Mouse (Mus musculus) intestine, embryonic 15.5 days (tissue): ENCODE data around the gene Mlst8. TPM values are rescaled to one million over a fixed set of nuclear protein-coding genes. Genes with fewer than 3 reads are reported as not detected.
"Not testable (repeated sequence)": the region's sequence is repeated elsewhere in the genome, so short reads cannot be mapped to it uniquely, and the experiment has no call there.

ENCODE experiments used
- ATAC-seq: fragments of 200-750 bp; cut with Nextera tagmentation; 2 replicates; pipeline ENCODE4 v1.8.0; 2017; ENCODE audit warnings: moderate TSS enrichment, moderate library complexity
- H3K27ac ChIP-seq: fragments of 300-500 bp; sonication (generic); 2 replicates; pipeline ENCODE4 v1.5.1; 2015; ENCODE audit warnings: mild to moderate bottlenecking, inconsistent platforms
- H3K27me3 ChIP-seq: fragments of 300-500 bp; sonication (generic); replicated peaks from 2 replicates; pipeline ENCODE4 v1.6.1; 2015; ENCODE audit warnings: inconsistent platforms
- H3K36me3 ChIP-seq: fragments of 300-500 bp; sonication (generic); 2 replicates; pipeline ENCODE4 v1.6.1; 2015; ENCODE audit warnings: inconsistent platforms
- H3K4me1 ChIP-seq: fragments of 300-500 bp; sonication (generic); replicated peaks from 2 replicates; pipeline ENCODE4 v1.6.1; 2015; ENCODE audit warnings: inconsistent platforms
- H3K4me2 ChIP-seq: fragments of 300-500 bp; sonication (generic); replicated peaks from 2 replicates; pipeline ENCODE4 v1.6.1; 2015; ENCODE audit warnings: mild to moderate bottlenecking, inconsistent platforms
- H3K4me3 ChIP-seq: fragments of 300-500 bp; sonication (generic); replicated peaks from 2 replicates; pipeline ENCODE4 v1.5.1; 2015; ENCODE audit warnings: inconsistent platforms
- H3K9ac ChIP-seq: fragments of 300-500 bp; sonication (generic); 2 replicates; pipeline ENCODE4 v1.6.1; 2015; ENCODE audit warnings: inconsistent platforms
- H3K9me3 ChIP-seq: fragments of 300-500 bp; sonication (generic); 2 replicates; pipeline ENCODE4 v1.6.1; 2016; ENCODE audit warnings: inconsistent platforms
- WGBS: fragments of 180-500 bp; shearing (Covaris S2); methylation state at CpG from one replicate; pipeline ENCODE4 v1.1.7; 2015; 5-methylcytosine and 5-hydroxymethylcytosine counted together
- polyA plus RNA-seq: library from polyadenylated mRNA; unstranded; fragments of >200 nt; fragmentation: Nextera tagmentation; extraction: Ambion mirVana; gene quantifications from 2 replicates; pipeline ENCODE4 v1.2.1, GENCODE M21; 2015

Gene Mlst8
- polyA plus RNA-seq, 1 experiment from 2014 or later: 25.2 TPM

DNA sequence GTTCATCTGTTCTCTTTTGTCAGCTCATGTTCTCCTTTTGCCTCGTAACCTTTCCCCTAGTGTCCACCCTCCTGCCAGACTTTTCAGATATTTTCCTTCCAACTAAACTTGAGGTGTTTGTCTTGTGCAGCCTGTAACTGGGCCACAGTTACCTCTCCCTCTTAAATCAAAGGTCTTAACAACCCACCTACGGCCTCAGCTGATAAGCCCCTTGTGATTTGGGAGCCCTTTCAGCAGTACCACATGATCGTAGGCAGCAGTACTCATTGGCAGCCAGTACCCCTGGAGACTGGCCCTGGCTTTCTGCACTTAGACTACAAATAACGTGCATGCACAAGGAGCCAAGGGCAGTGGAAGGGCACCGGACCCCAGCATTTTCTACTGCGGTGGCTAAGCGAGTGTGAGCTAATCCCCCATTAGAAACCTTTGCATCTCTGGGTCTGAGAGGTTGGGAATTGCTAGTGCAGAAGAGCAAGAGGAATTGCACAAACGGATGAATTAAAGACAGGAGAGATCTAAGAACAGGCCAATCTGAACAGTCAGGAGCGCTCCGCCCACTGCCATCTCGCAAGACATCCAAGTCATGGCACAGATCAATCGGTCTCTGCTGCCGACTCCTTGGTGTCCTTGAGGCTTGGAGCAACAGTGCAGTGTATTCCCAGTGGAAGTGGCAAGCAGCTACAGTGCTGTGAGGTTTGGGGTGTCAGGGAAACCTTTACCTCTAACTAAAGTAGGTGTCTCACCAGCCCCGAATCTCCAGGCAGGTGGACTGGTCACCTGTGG lies 49.5 kb downstream of the Mlst8 start:
- WGBS: 77% methylated on average over 14 of the region's 14 CpGs
- ATAC-seq: no peak
- 0 out of 2 replicates have a peak, but pooled peaks cover 10% of the 10 kb centered on the region for H3K4me1 ChIP-seq
- no peak overlapping the region for H3K4me2 ChIP-seq
- peaks cover 13% of the 10 kb centered on the region for H3K36me3 ChIP-seq
- no peak overlapping the region for H3K4me3 ChIP-seq
- no peak overlapping the region for H3K9ac ChIP-seq
- H3K27me3 ChIP-seq: no peaks in the 10 kb centered on the region
- H3K9me3 ChIP-seq: no peaks in the 10 kb centered on the region
- no peak overlapping the region for H3K27ac ChIP-seq

DNA sequence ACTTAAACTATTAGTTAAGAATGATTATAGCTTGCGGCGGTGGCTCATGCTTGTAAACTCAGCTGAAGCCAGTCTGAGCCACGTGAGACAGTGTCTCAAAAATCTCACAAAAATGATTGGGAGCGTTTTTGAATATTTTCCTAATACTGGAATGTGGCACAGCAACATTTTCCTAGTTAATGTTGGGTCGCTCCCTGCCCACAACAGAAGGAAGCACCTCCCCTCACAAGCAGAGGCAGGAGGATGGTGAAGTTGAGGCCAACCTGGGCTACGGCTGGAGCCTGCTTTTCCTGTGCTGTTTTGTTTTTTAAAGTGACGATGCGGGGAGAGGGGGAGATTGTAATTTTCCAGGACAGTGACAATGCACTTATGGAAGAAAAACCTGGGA lies 51.7 kb downstream of the Mlst8 start:
- Histone ChIP-seq H3K9ac (peak overlapping the region; percentile 94), H3K4me3 (peak overlapping the region; percentile 79), H3K9me3 (no peaks in the 10 kb centered on the region), H3K27me3 (no peaks in the 10 kb centered on the region), H3K27ac (peak overlapping the region; percentile 97), H3K36me3 (peaks cover 23% of the 10 kb centered on the region), H3K4me1 (0 out of 2 replicates have a peak, but pooled peaks cover 10% of the 10 kb centered on the region), H3K4me2 (peak overlapping the region; percentile 67)
- peak; percentile 11; the same call in 1 of the 2 replicates for ATAC-seq
- 2% methylated on average over 8 of the region's 8 CpGs for WGBS

DNA sequence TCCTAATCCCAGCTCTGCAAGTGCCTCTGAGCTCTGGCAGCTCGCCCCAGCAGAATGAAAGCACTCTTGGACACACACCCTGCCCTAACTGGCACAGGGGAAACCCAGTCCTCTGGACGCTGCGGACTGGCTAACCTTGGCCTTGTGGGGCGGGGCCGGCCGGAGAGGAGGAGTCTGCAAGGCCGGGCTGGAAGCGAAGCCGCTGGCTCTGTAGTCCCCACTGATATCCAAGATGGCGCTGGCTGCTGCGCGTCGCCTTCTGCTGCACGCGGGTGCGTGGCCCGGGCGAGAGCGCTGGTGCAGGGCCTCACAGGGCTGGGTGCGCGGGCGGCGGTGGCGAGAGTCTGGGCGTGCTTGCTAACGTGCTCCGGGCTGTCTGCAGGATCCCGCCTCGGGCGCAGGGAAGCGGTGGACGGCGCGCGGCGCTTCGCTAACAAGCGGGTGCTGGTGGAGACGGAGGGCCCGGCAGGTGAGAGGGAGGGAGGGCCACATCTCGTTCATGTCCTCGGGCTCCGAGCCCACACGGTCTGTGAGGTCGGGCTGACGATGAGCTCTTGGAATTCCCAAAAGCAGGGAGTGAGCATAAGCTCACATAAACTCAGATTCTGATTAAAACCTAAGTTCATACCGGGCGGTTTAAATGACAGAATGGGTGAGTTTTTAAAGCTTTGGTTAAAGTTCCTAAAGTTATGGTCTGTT lies 52.3 kb downstream of the Mlst8 start, which contains the start of gene Eci1:
Eci1 (plus strand) TSS at position 171 of the 699 bp plus-strand sequence.
- peak within 1 kb of the TSS; percentile 79 for H3K4me3 ChIP-seq

DNA sequence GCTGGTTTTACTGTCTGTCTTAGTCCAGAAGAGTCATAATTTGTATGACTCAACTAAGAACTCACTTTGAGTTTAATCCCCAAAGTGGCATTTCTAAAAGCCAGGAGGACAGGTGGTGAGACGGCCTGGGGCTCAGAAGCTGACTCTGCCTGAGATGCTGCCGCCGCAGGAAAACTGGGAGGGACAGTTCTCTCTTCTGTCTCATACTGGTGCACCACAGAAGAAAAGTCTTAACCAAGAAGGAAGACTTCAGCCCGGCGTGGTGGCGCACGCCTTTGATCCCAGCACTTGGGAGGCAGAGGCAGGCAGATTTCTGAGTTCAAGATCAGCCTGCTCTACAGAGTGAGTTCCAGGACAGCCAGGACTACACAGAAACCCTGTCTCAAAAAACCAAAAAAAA lies 53.0 kb downstream of the Mlst8 start:
- Histone ChIP-seq H3K4me3 (no peak overlapping the region), H3K27me3 (no peaks in the 10 kb centered on the region), H3K4me2 (peak overlapping the region; percentile 67; the same call in 1 of the 2 replicates), H3K4me1 (0 out of 2 replicates have a peak, but pooled peaks cover 10% of the 10 kb centered on the region), H3K9me3 (no peaks in the 10 kb centered on the region), H3K36me3 (peaks cover 36% of the 10 kb centered on the region), H3K9ac (no peak overlapping the region), H3K27ac (peak overlapping the region; percentile 97)
- 84% methylated on average over 7 of the region's 7 CpGs for WGBS
- ATAC-seq: peak; percentile 0; the same call in 1 of the 2 replicates

More for the DNA sequence above, 52.3 kb downstream of the Mlst8 start, which contains the start of gene Eci1:
- H3K9me3 ChIP-seq: no peaks in the 10 kb centered on the region
- H3K27ac ChIP-seq: peak within 1 kb of the TSS; percentile 97
- H3K4me1 ChIP-seq: 0 out of 2 replicates have a peak, but pooled peaks cover 10% of the 10 kb centered on the region
- peak within 1 kb of the TSS; percentile 67 for H3K4me2 ChIP-seq
- H3K27me3 ChIP-seq: no peaks in the 10 kb centered on the region
- H3K9ac ChIP-seq: peak within 1 kb of the TSS; percentile 94
- peaks cover 28% of the 10 kb centered on the region for H3K36me3 ChIP-seq
- ATAC-seq: peak; percentile 98
- under 1% methylated on average over 48 of the region's 48 CpGs for WGBS

DNA sequence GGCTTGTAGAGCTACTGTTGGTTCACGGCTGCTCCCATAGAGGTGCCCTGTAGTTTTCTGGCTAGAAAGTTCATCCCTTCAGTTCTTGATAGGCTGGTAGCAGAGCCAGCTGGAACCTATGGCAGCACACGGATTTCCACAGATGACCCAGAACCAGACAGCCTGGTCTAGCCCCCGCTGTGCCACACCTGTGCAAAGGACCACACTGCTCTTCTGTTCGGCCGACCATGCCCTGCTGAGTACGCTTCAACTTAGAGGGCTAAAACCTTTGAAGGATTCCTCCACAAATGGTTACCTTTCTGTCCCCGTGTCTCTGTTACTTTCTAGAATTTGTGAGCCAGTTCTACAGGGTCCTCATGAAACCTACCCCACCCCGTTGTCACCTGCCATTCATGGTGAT lies 53.6 kb downstream of the Mlst8 start:
- H3K9me3 ChIP-seq, H3K9ac ChIP-seq, H3K27ac ChIP-seq, ATAC-seq, H3K27me3 ChIP-seq, H3K4me3 ChIP-seq, H3K4me1 ChIP-seq, H3K4me2 ChIP-seq: not testable (repeated sequence)
- H3K36me3 ChIP-seq: peaks cover 41% of the 10 kb centered on the region
- WGBS: 88% methylated on average over 6 of the region's 8 CpGs

DNA sequence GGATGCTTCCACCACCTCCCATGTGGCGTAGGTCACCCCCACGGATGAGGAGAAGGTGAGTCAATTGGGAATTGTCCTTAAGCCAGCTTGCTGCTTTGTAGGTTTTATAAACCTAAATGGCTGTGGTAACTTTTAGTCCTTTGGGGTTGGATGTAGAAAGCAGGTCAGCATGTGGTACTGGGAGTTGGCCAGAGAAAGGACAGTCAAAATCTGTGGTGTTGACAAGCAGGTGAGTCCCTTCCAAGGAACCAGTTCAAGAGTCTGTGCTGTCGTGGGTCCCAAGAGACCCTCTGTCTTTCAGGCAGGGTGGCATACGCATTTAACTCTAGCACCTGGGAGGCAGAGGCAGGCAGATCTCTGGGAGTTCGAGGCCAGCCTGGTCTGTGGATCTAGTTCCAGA lies 54.4 kb downstream of the Mlst8 start:
- H3K27ac ChIP-seq: no peak overlapping the region
- 0 out of 2 replicates have a peak, but pooled peaks cover 10% of the 10 kb centered on the region for H3K4me1 ChIP-seq
- no peaks in the 10 kb centered on the region for H3K27me3 ChIP-seq
- 95% methylated on average over 5 of the region's 5 CpGs for WGBS
- H3K4me2 ChIP-seq: no peak overlapping the region
- H3K36me3 ChIP-seq: peaks cover 50% of the 10 kb centered on the region
- H3K9ac ChIP-seq: no peak overlapping the region
- no peaks in the 10 kb centered on the region for H3K9me3 ChIP-seq
- ATAC-seq: no peak
- H3K4me3 ChIP-seq: no peak overlapping the region

Other genes with a start within 250 kb of the Mlst8 start
- 50.1 and 51.9 TPM in 2 replicates for gene Ccnf, start 227.6 kb downstream of the Mlst8 start, polyA plus RNA-seq
- 0.06 TPM in 1 of 2 replicates, not detected in the other for gene Abca17, start 128.0 kb downstream of the Mlst8 start, polyA plus RNA-seq
- gene Abca3, start 127.1 kb downstream of the Mlst8 start, polyA plus RNA-seq: 10.1 and 11.1 TPM in 2 replicates
- 250 and 257 TPM in 2 replicates for gene Rnps1, start 64.5 kb downstream of the Mlst8 start, polyA plus RNA-seq
- 122 and 137 TPM in 2 replicates for gene Eci1, start 52.4 kb downstream of the Mlst8 start, polyA plus RNA-seq
- 1.4 and 2.1 TPM in 2 replicates for gene Dnase1l2, start 36.0 kb downstream of the Mlst8 start, polyA plus RNA-seq
- 23.0 and 29.3 TPM in 2 replicates for gene E4f1, start 8.8 kb downstream of the Mlst8 start, polyA plus RNA-seq
- 79.9 and 80.6 TPM in 2 replicates for gene Pgp, start 8.7 kb downstream of the Mlst8 start, polyA plus RNA-seq
- 0.40 and 0.68 TPM in 2 replicates for gene Bricd5, start 5.2 kb downstream of the Mlst8 start, polyA plus RNA-seq
- gene Caskin1, start 9.5 kb upstream of the Mlst8 start, polyA plus RNA-seq: 1.5 and 1.8 TPM in 2 replicates
- gene Traf7, start 48.9 kb upstream of the Mlst8 start, polyA plus RNA-seq: 81.6 and 89.3 TPM in 2 replicates
- 5.2 and 8.7 TPM in 2 replicates for gene Rab26, start 55.1 kb upstream of the Mlst8 start, polyA plus RNA-seq
- 16.9 and 17.4 TPM in 2 replicates for gene Pkd1, start 70.8 kb upstream of the Mlst8 start, polyA plus RNA-seq
- gene Tsc2, start 153.6 kb upstream of the Mlst8 start, polyA plus RNA-seq: 41.0 and 45.7 TPM in 2 replicates
- gene Nthl1, start 153.6 kb upstream of the Mlst8 start, polyA plus RNA-seq: 15.6 and 18.1 TPM in 2 replicates
- 43.9 and 49.2 TPM in 2 replicates for gene Slc9a3r2, start 171.2 kb upstream of the Mlst8 start, polyA plus RNA-seq
- gene Npw, start 179.4 kb upstream of the Mlst8 start, polyA plus RNA-seq: 0.30 and 0.56 TPM in 2 replicates
- 20.0 and 20.5 TPM in 2 replicates for gene Zfp598, start 190.6 kb upstream of the Mlst8 start, polyA plus RNA-seq
- 7.0 and 7.7 TPM in 2 replicates for gene Syngr3, start 210.9 kb upstream of the Mlst8 start, polyA plus RNA-seq
- 41.8 and 45.9 TPM in 2 replicates for gene Gfer, start 217.1 kb upstream of the Mlst8 start, polyA plus RNA-seq
- gene Noxo1, start 217.2 kb upstream of the Mlst8 start, polyA plus RNA-seq: 10.3 and 10.4 TPM in 2 replicates
- gene Tbl3, start 228.6 kb upstream of the Mlst8 start, polyA plus RNA-seq: 67.3 and 67.5 TPM in 2 replicates
- gene Rnf151, start 239.0 kb upstream of the Mlst8 start, polyA plus RNA-seq: 0.11 and 0.19 TPM in 2 replicates
- 1,514 and 1,667 TPM in 2 replicates for gene Rps2, start 239.0 kb upstream of the Mlst8 start, polyA plus RNA-seq
- 303 and 319 TPM in 2 replicates for gene Ndufb10, start 245.4 kb upstream of the Mlst8 start, polyA plus RNA-seq
- gene Rpl3l, start 248.7 kb upstream of the Mlst8 start, polyA plus RNA-seq: not detected in 2 replicates